Mouse (Mus musculus) yolk sac, embryonic 10.5 days (tissue): Measurements from ENCODE around the gene Foxb1.

ENCODE experiments used
- DNase-seq: peaks from one replicate; pipeline ENCODE4 v3.0.0-alpha.2; 2017; ENCODE audit warnings: low spot score

Gene Foxb1

DNA sequence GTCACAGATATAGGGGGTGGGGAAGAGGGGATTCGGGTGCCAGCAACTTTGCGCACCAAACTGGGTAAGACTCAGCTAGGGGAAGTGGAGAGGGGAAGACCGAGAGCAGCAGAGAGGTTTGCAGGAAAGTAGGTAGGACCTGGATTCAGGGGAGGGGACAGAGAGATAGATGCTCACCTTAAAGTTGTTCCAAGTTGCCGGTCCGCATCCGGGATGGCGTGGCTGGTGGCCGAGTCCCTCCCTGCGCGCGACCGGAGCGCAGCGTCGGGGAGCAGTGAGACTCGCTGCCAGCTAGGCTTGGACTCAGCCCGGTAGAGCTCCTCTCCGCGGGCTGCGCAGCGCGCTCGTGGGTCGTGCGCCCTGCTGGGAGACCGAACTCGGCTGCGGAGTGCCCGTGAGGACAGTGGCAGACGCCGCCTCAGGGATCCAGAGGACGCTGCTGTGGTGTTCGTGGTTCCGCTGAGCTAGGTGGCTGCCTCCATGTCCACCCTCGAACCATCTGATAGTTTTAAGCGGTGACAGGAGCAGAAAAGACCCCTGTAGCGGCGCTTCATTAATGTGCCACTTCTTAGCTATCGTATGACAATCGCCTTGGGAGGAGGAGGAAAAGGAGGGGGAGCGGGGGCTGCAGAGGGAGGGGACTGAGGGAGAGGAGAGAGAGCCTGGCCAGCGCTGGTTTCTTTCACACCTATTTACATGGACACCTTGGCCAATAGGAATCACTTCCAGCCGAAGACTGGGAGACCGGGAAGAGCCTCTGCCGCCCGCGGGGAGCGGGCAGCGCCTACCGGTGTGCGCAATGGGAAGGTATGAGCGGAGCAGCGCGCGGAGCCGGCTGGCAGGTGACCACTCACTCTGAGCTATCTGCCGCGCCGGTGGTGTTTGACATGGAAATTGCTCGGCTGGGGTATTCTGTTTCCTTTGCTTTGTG is at the start of gene Foxb1:
Gene Foxb1 (minus strand): TSS at position 570 of the 931 bp plus-strand sequence.
- peak; percentile 38 for DNase-seq

DNA sequence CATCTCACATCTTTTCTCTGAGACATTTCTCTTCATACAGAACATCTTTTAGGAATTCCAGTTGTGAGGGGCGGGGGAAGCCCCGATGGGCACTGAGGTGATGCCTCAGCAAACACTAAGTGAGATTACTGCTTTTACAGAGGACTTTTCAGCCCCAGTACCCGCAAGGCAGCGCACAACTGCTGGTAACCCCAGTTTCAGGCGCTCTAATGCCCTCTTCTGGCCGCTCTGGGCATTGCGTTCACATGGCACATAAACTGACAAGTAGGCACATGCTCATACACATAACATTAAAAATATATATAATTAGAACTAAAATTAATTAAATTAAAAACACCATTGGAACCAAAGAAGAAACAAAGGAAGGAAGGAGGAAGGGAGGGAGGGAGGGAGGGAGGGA is 29.8 kb upstream of the Foxb1 start:
- DNase-seq, result no peak

DNA sequence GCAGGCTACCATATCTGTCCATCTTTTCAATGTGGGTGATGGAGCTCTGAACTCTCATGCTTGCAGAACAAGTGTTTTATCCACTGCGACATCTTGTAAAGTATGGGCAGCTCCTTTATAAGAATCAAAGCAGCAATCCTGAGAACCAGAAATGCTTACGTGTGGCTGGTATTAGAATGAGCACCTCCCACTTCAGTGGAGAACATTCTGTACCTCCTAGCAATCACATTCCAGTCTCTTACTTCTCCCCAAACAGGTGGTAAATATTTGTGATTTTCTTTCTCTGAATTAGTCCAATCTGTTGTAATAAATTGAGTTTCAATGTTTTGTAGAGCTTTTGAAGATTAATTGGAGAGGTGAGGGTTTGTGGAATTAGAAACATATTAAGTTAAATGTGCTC is 19.3 kb upstream of the Foxb1 start:
- no peak for DNase-seq

DNA sequence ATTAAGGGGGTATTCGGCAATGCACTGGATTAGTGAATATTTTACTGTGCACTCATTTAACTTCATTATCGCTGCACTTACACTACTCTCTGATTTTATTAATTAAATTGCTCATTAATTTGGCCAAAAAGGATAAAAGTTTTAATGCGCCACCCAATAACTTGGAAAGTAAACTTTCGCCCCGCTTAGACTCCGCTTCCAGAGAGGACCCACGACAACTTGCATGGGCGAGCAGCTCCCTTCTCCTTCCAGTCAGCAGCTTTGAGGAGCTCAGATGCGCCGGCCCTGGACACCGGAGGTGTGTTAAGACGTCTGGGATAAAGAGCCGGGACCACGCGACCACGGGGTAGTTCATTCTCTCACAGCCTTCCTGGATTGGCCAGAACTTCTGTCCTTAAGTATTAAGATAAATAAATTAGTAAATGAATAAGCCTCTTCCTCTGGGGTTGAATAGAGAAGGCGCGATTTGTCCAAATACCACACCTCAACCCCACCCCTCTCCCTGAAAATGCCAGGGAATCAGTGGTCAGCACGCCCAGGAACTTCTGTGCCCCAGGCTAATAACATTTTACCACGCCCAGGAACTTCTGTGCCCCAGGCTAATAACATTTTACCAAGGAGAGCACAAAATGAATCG is 9.3 kb upstream of the Foxb1 start:
- DNase-seq, result no peak

DNA sequence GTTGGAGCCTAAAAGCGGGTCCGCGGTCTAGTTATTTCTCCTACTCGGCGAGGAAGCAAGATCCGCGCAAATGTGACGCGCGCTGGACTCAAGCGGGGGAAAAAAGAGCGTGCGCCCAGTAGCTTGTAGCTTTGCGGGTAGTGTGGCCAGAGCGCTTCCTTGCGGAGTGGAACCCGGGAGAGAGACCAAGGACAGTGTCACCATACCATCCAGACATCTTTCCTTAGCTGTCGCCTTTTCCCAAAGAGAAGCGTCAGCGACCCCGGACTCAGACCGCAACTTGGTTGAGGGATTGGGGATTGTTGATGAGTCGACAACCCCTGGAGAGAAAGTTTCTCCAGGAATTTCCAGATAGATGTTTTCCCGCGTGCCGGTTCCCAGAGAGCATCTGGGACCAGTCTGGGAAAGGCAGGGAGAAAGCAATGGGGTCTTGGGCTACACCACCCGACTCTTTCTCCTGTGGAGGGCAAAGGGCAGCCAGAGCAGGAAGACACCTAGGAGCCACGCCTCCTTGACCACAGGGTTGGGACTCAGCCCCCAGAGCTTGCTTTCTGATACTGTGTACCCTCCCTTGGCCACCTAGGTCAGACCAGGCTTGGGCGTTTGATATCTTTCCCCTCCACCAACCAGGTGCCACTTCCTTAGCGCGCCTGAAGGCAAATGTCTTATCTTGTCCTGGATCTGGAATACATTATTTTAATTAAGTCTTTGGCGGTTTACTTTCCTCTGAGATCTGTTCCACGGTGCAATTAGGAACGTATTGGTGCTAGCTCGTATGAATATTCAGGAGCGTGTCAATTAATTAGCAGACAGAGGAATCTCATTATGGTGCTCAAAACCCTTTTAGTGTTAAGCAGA is 8.6 kb upstream of the Foxb1 start:
- no peak for DNase-seq

DNA sequence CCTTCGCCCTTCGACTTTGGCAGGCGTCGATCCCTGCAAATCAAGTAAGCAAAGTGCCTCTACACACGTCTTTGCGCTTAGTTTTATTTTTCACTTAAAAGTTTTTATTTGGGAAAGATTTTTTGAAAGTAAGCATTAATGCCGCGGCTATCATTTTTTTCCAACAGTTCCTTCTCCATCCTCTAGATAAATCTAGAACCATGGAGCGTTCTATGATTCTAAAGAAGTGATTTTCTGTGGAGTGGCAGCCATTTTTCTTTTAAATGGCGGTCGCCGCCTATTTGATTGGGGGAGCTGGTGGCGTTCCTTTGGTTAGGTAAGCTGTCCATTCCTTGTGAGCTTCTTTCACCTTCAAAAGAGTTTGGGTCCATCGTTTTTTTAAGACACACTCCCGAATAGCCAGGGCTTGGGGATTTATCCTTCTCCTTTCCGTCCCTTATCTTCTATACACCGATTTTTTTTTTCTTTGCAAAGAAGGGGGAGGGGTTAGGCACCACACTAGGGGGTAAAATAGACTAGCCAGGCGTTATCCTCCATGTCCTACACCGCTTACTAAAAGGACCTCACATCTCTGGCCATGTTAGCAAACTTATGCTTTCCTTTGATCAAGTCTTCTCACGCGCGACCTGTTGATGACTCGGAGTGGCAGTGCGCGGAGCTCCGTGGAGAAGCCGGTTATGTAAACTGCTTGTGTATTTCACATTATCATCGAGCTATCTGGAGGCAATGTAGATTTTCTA is 7.6 kb upstream of the Foxb1 start:
- DNase-seq, result no peak

DNA sequence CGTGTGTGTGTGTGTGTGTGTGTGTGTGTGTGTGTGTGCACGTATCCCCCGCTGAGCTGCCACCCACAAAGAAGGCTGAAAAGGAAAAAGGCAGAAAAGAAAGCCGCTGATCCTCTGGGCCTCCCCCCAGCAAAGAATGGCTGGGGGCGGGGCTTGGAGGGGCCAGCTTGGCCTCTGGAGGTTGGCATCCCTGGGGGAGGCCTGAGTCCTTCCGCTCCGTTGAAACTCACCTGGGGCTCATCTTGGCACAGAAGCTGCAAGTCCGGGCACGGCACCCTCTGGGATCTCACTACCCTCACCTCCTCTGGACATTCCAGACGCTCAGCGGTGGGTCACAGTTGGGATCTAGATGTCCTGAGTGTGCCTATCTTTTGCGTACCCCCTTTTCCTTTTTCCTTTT is 6.7 kb upstream of the Foxb1 start:
- no peak for DNase-seq

DNA sequence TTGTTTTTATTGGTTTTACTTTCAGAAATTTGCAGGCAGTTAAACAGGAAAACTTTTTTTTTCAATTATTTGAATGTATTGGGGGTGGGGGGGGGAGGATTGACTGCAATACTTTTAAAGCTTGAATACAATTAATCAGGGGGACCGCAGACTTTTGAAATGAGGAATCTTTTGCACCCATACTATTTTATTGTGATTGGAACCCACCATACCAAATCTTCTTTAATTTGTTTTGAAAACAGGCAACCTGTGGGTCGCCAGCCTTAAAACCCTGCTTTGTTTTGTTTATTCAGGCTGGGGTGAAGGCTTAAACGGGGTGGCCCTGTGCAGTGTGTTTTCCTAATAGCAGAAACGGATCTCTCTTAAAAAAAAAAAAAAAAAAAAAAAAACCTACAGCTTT is 6.2 kb upstream of the Foxb1 start:
- no peak for DNase-seq

DNA sequence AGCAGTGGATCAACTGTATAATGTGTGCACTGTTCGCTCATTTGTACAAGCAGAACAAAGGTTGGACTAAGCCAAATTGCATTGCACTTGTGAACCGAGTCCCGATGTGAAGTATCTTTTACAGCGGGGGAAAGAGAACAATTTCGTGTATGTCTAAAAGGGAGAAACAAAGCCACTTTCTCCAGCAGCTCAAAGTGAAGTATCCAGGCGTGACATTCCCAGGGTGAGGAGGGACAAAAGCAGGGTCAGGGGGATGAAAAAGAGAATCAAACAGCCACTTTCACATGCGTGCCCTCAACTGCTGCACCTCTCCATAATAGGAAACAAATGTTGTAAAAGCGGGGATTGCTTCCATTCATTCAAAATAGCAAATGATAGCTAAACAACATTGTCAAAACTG is 5.6 kb upstream of the Foxb1 start:
- no peak for DNase-seq

DNA sequence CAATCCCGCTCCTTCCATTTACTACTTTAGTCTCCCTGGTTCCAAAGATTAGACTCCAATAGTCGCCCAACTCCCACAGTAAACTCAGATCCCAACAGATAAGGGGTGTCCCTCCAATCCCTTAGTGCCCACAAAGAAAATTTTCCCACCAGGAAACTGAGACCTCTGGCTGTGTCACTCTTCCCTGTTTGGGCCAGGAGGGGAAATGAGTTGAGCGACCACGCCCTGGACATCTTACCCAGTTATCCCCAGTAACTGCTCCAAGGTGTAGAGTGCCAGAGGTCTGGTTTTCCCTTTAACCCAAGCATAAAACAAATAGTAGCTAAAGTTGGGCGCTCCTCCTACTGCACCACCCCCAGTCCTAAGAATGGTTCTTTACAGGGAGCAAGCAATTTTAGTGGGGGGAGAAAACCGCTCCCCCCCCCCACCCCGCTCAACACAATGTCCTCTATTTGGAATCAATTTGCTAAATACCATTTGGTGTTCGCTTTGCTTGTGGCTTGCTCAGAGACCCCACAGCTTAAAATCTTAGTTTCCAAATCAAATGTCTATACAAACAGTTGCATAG is 4.8 kb upstream of the Foxb1 start:
- DNase-seq, result no peak

DNA sequence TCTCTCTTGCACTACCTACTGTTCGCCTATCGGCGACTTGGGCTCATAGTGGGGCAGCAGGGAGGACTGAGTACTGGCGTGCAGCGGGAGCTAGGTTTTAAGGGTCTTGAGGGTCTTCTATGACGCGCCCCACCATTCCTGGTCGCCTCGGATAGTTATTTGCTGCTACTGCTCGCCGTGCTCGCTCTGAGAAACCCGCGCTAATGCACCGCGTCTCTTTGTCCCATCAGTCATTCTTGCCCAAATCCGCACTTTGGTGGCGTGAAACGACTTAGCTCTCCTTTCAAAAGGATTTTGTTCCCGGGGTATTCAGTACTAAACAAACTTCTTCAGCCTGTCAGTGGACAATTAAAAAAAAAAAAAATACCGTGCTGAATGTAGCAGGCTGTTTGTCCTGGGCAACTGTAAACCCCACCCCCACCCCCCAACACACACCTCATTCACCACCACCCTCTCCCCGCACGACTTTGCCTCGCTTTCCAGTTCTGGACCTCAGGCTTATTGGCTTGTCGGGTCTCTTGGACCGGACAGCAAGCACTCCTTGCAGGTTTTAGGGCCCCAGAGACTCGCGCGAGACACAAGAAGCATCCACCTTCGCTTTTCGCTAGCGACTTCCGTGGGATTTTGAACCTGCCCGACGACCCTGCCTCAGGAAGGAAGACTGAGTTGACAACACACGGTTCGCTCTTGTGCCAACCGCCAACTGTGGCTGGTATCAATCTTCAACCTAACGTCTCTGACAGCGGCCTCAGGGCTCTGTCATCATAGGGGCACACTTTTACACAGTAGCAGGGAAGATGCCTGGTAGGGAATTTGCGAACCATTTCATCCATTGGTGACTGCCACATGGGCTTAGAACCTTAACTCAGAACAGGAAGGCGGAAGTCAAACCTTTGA is 4.1 kb upstream of the Foxb1 start:
- DNase-seq, result no peak

DNA sequence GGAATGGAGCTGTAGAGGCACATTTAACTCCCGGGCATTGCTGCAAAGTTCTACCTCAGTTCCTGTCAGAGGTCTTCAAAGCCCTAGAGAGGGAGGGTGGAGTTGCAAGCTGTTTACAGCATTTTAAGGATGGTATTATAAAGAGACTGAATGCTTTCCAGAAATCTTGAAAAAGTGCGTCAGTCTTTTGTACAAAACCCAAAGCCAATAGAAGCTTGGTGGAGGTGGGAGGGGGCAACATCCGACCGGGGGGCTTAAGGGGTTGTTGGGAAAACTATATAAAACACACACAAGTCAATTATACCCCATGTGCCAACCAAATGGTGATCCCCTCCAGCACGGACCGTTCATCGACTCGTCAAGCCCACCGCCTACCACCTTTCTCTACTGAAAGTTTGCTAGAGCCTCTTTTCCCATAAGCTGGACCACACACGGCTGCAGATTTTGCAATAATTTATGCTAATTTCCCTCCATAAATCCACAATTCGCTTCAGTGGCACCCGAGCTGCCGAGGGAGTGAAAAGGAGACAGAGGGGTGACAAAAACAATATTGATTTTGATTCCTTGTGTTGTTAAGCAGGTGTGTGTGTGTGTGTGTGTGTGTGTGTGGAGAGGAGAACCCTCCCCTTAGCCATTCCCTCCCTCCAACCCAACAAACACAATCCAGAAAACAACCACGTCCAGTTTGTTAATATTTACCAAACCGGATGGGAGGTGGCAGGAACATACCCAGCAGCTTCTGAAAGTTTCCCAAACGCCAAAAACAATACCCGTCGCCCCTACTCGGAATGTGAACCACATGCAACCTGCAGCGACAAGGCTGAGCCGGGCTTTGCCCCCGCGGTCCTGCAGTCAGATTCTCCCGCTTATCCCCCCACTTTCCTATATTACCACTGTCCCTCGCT is 3.2 kb upstream of the Foxb1 start:
- DNase-seq, result no peak

DNA sequence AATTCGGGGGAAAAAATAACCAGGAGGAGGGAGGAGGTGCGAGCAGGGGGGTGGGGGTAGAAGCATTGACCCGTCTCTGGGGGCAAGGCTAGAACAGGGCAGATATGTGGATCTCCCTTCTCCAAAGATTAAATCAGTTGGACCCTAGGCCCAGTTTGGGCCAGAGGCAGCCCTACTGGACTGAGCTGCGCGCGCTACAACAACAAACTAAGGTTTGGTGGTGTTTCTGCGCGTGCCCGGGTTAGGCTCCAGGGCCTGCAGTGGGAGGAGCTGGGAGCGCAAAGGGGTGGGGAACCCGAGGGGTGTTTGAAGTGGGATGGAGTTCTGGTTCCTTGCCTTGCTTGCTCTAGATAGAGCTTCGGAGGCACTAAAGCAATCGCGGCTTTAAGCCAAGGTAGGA is 2.0 kb upstream of the Foxb1 start:
- no peak for DNase-seq

DNA sequence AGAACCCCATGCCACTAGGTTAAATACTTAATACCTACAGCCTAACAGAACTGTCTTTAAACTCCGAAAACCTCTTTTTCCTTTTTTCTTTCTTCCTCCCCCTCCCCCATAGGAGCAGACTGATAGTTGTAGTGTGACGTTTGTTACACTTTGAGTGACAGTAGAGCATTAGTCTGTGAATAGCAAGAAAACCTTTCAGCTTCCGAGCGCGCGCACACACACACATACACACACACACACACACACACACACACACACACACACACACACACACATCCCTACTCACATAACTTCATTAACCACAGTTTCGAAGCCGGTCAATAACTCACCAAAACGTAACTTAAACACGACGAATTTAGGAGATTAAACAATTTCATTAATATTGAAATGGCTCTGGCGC is 1.5 kb upstream of the Foxb1 start:
- DNase-seq, result no peak

DNA sequence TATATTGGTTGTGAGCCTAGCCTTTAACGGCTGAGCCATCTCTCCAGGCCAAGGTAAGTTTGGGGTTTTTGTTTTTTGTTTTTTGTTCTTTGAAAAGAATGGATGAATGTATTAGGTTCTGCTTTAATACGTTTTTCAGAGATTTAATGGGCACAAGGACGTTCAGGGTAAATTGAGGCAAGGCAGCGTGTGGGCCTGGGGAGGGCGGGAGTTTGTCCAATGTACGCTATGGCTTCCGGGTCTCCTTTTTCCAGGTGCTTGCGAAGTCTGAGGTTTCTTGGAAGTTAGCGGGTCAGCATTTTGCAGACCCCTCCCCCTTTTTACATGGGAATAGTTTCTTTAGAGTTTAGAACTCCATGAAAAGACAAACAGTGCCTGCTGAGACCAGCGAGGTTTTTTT is 829 bp upstream of the Foxb1 start:
- DNase-seq, result no peak

DNA sequence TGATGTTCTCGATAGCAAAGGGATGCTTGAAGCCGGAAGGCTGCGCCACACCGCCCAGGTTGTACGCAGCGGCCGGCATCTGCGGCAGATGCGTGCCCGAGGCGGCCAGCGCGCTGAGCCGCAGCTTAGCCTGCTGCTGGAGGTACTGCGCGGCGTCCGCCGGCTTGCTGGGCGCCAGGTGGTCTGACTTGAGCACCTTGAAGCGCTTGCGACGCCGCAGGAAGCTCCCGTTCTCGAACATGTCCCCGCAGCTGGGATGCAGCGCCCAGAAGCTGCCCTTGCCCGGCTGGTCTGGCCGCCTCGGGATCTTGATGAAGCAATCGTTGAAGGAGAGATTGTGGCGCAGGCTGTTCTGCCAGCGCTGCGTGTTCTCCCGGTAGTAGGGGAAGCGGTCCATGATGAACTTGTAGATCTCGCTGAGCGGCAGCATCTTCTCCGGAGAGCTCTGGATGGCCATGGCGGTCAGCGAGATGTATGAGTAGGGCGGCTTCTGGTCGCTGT is 969 bp downstream of the Foxb1 start:
- no peak for DNase-seq

DNA sequence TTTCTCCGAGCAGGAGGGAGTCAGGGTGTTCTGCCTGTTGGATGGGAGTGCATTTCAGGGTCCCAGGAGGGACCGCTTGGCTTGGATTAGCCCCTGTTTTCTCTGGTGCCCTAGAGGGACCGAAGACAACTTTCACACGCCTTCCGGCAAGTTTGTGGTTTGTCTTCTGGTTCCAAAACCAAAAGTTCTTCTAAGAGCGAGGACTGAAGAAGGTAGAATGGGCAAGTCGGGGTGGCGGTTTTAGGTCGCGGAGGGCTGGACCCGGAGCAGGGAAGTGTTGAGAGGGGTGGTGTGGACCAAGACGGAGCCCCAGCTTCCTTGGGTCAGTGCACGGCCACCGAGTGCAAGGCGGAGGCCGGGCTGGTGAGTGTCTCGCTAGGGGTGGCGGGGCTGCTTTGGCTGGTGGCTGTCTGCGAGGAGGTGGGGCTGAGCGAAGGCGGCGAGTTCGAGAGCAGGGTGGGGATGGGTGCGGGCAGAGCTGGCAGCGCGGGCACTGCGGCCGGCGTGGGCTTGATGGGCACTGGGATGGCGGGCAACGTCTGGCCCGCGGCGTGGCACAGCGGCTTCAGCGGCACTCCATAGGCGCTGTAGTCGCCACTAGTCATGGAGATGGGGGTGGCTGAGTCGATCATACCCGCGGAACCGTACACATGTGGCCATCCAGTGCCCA is 1.7 kb downstream of the Foxb1 start:
- no peak for DNase-seq

DNA sequence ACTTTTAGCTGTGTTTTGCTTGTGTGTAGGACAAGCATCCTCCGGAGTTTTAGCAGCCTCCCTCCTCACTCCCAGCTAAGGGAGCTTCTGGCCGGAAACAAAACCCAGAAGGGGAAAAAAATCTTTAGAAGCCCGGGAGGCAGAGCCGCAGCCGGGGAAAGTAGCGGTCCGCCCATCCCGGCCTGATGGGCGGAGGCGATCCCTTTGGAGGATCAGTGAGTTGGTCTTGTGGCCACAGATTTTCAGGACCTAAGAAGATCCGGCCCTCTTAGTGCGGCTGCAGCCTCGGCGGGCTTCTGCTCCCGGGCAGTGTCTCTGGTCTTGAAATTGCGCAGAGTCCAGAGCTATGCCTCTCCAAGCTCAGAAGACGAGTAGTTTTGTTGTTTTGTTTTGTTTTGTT is 2.2 kb downstream of the Foxb1 start:
- DNase-seq, result no peak

DNA sequence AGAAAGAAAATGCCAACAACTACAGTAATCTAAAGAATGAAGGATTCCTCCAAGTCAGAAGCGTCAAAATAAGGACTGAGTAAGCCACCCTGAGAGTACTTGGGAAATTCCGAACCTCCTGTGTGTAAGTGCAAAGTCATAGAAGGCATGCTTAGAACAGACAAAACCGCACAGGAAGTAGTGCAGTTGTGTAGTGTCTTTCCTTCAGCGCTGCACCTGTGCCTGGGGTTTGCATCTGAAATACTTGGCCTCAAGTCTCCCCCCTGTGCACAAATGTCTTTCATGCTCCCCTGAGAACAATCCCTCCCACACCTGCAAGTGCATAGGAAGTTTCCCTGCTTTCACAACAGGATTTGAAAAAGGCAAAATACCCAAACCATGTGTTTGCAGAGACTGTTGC is 3.5 kb downstream of the Foxb1 start:
- DNase-seq, result no peak
